Mouse (Mus musculus) WW6 (cell line): ENCODE results near the gene Fam53b.

Experiments used
- DNase-seq: peaks from one replicate; pipeline ENCODE4 v3.0.0-alpha.2; 2013; ENCODE audit warnings: low read depth, low spot score

The Fam53b gene

GRCm38 (mm10) chr7:132736099-132736862 lies 77.4 kb downstream of the Fam53b start:
- peak; percentile 31 for DNase-seq

GRCm38 (mm10) chr7:132735145-132735544 lies 78.5 kb downstream of the Fam53b start:
- DNase-seq = peak; percentile 83

GRCm38 (mm10) chr7:132734222-132734621 lies 79.5 kb downstream of the Fam53b start:
- DNase-seq = no peak

GRCm38 (mm10) chr7:132733521-132733920 lies 80.2 kb downstream of the Fam53b start:
- DNase-seq = no peak

GRCm38 (mm10) chr7:132732136-132732789 lies 81.4 kb downstream of the Fam53b start:
- no peak for DNase-seq

GRCm38 (mm10) chr7:132731558-132731957 lies 82.1 kb downstream of the Fam53b start:
- no peak for DNase-seq

GRCm38 (mm10) chr7:132730510-132730909 lies 83.2 kb downstream of the Fam53b start:
- DNase-seq = no peak

- no peak for DNase-seq
Measured at GRCm38 (mm10) chr7:132729093-132729831, 84.4 kb downstream of the Fam53b start.

- DNase-seq = no peak
Measured at GRCm38 (mm10) chr7:132726106-132726861, 87.4 kb downstream of the Fam53b start.

- no peak for DNase-seq
Measured at GRCm38 (mm10) chr7:132724501-132725062, 89.1 kb downstream of the Fam53b start.

GRCm38 (mm10) chr7:132723906-132724305 lies 89.8 kb downstream of the Fam53b start:
- DNase-seq = no peak

GRCm38 (mm10) chr7:132722401-132723370 lies 91.0 kb downstream of the Fam53b start:
- no peak for DNase-seq

GRCm38 (mm10) chr7:132720562-132720961 lies 93.1 kb downstream of the Fam53b start:
- DNase-seq = no peak

GRCm38 (mm10) chr7:132719570-132719969 lies 94.1 kb downstream of the Fam53b start:
- DNase-seq = no peak

GRCm38 (mm10) chr7:132715259-132715658 lies 98.4 kb downstream of the Fam53b start:
- DNase-seq = no peak

- no peak for DNase-seq
Measured at GRCm38 (mm10) chr7:132714236-132714923, 99.3 kb downstream of the Fam53b start.

- DNase-seq = no peak
Measured at GRCm38 (mm10) chr7:132713483-132714126, 100.1 kb downstream of the Fam53b start.

- DNase-seq = no peak
Measured at GRCm38 (mm10) chr7:132712956-132713355, 100.7 kb downstream of the Fam53b start.
